Mouse (Mus musculus): ENCODE measurements at regions not wholly inside any gene's neighbourhood (a gene's known extent, or its start where the extent isn't known, plus 50 kb on each side); places are given as distances from the start of the nearest gene placed in this dataset.

GRCm38 (mm10) chr11:45787408-45787807 lies 64.4 kb upstream of the Clint1 start:
- DNase-seq (ENCODE audit: low spot score in 2 of 2): no peak

DNA sequence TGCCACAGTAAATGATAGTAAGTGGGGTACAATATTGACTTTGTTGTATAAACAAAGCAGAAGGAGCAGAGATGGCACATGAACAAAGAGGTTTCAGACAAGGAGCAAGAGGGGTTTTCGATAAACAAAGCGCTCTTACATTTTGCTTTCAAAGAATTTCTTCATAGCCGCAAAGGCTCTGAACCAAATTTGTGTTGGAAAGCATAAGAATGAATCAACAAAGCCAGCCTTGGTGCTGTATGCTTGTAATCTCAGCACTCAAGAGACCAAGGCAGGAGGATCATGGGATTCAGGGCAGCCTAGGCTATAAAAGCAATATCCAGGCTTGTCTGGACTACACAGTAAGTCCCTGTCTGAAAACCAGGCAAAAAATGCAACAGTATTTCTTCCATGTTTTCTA lies 62.0 kb upstream of the Clint1 start:
- DNase-seq (ENCODE audit: low spot score in 2 of 2): no peak

DNA sequence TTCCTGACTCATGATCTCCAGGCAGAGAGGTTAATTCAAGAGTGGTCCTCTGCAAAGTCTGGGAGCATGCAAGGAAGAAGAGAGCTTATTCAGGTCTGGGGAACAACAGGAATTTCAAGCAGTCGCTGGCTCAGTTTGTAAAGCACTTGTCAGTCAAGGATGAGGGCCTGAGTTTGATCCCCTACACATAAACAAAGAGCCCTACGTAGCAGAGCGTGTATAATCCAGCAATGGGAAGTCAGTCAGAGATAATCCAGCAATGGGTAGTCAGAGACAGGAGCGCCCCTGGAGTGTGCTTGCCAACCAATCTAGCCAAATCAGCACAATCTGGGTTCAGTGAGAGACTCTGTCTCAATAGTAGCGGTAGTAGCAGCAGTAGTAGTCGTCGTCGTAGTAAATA lies 61.3 kb upstream of the Clint1 start:
- no peak for DNase-seq (ENCODE audit: low spot score in 2 of 2)

- DNase-seq (ENCODE audit: low spot score in 2 of 2): no peak
These were observed 60.2 kb upstream of the Clint1 start for GRCm38 (mm10) chr11:45791696-45792095.

DNA sequence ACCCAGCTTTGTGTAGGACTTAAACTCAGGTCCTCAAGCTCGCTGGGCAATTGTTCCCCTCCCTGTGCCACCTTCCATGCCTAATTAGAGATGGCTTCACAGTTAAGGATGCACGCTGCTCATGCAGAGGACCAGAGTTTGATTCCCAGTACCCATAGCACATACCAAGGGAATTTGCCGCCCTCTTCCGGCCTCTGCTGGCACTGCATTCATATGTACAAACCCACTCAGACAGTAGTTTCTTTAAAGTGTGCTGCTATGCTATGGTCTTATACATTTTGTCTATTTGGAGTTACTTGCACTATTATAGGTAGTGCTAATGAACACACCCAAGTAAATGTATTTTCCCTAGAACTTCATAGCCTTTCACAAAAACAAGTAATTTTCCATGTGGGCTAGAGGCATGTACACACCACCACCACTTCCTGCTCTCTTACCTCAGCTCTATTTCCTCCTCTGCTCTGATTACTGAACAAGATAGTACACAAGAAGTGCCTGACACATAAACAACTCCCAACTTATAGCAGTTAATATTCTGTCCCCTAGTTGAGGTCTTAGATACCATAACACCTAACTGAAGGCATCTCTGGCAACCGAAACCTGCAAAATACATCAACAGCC lies 57.4 kb upstream of the Clint1 start:
- DNase-seq (ENCODE audit: low spot score in 2 of 2): no peak

- DNase-seq (ENCODE audit: low spot score in 2 of 2): no peak
These were observed 56.5 kb upstream of the Clint1 start for GRCm38 (mm10) chr11:45795322-45795721.

DNA sequence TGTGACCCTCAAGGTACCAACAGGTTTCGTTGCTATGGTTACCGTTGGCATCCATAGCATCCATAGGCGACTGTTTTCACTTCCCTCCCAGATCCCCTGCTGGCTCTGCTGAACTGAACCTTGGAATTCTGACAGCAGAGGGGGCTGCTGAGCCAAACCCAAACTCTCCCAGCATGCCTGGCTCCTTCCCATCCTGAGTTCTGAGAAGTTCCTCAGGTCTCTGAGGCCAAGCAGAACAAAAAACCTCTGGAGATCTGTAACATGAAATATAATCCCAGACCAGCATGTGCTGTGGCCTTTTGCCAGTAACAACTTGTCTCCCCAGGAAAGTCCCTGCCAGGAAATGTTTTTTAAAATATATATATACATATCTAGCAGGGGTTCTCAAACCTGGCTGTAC lies 56.1 kb upstream of the Clint1 start:
- DNase-seq (ENCODE audit: low spot score in 2 of 2): peak; percentile 47

DNA sequence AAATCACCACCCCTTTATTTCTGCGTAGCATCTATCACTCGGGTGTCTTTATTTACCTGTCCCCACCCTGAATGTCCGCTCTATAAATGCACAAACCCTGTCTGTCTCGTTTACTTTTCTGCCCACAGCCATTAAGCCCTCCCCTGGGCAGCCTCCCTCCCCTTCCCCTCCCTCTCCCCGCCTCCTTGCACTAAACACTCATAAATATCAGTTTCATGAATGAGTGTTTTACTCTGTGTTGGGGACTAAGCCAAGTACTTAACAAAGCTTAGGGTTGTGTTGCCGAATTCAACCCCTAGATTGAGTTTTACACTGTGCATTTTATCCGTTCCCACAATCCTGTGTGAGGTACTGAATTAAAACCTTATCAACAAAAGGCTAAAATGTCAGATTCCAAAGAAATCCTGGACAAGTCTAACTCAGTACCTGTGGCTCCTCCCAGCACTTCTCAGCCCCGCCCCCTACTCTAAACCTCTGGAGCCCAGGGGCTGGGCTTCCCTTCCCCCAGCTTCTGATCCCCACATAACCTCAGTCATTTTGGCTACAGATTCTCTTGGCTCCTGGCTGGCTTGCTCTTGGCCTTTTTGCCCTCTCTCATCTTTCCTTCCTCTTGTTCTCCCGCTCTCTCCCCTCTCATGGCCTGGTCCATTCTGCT lies 52.0 kb upstream of the Clint1 start:
- no peak for DNase-seq (ENCODE audit: low spot score in 2 of 2)
